Mouse (Mus musculus) cerebellum, postnatal 36 days (tissue): ENCODE data around the gene Pdxp.
"Not testable (repeated sequence)": the region's sequence is repeated elsewhere in the genome, so short reads cannot be mapped to it uniquely, and the experiment has no call there.

Source experiments
- DNase-seq, 2 experiments: peaks; one replicate each; pipeline ENCODE4 v3.0.0; 2021 to 2022; ENCODE audit warnings: mixed read lengths in 2 of 2

Gene Pdxp

GRCm38 (mm10) chr15:78913632-78914090, at the start of gene Pdxp:
Gene Pdxp (plus strand): TSS chr15:78913919.
- peak; percentile 97 to 98 for DNase-seq

DNA sequence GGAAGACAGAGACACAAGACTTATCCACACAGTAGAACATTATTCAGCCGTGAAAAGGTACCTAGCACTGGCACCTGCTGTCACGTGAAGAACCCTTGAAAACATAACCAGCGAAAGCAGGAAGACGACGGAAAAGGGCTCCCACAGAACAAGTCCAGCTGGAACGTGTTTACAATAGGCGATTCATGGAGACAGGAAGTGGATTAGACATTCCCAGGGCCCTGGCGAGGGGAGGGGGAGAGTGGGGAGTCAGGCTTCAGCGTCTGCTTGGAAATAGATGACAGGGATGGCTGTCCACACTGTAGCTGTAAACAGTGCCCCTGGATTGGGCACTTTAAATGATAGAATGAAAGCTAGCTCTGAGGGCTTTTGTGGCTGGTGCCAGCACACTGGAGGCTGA, 45.3 kb upstream of the Pdxp start:
- no peak for DNase-seq

GRCm38 (mm10) chr15:78868826-78869233, 44.9 kb upstream of the Pdxp start:
- no peak for DNase-seq

DNA sequence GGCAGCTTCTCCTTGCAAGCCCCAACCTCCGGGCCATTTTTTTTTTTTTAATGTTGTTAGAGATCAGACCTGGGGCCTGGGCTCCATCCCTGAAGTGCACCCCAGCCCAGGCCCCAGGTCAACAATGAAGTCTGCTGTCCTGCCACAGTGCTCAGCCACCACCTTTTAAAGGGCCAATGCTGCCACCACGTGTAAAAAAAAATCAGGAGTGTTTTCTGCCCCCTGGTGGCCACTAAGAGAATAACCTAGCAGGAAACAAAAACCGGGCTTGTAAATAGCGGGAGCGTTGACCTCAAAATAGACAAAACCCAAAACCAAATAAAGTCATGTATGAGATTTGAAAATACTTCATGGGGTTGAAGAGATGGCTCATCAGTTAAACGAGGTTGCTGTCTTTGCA, 43.9 kb upstream of the Pdxp start:
- DNase-seq: peak; percentile 57 to 65

GRCm38 (mm10) chr15:78872021-78872608, 41.6 kb upstream of the Pdxp start:
- DNase-seq: no peak

DNA sequence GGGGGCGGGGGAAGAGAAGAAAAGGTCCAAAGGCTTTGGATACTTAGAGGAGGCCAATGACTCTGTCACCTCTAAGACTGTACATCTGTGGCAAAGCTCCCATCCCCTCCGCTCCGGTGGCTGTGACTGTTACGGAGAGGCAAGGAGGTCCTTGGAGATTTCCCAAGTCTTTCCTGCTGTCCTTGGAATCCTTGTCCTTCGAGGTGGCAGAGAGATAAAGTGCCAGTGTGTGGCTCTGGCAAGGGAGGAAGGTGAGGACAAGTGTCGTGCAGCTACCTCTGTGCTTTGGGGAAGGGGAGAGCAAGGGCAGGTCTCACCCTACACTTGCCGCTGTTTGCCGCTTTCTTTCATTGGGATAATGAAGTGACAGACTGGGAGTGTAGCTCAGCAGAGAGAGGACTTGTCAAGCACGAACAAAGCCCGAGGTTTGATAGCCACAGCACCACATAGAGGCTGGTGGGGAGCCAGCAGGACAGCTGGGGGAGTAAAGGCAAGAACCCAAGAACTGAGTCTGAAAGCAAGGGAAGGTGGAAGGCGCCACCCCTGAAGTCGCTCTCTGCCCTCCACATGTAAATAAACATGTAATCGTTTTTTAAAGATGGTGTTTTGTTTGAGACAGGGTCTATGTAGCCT, 39.8 kb upstream of the Pdxp start:
- DNase-seq: no peak

DNA sequence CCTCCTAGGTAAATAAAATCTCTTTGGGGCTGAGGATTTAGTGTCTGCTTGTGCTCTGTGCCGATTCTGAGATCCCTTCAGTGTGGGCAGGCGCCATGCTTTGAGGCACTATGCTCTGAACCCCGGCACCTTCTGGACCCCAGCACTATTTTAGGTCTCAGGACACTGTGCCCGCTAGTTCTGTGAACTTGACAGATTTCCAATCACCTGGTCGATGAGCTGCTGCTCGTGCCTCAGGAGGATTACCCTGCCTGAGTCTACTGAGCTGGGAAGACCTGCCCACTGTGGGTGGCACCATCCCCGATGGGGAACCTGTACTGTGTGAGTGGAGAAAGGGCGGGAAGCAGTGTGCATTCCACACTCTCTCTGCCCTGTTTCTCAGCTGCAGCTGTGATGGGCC, 38.7 kb upstream of the Pdxp start:
- DNase-seq: no peak

DNA sequence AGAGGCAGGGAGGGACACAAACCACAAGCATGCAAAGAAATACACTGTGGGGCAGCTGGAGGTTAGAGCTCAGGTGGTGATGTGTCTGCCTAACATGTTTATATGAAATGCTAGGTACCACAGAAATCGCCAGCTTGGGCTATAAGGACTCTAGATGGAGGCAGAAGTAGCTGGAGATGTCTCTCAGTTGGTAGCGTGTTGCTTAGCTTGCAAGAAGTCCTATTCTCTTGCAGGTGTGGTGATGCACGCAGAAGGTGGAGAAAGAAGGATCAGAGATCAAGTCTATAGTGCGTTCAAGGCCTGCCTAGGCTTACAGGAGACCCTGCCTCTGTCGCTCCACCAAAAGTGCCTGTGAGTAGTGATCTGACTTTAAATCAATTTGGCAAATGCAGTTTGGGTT, 38.2 kb upstream of the Pdxp start:
- no peak for DNase-seq

DNA sequence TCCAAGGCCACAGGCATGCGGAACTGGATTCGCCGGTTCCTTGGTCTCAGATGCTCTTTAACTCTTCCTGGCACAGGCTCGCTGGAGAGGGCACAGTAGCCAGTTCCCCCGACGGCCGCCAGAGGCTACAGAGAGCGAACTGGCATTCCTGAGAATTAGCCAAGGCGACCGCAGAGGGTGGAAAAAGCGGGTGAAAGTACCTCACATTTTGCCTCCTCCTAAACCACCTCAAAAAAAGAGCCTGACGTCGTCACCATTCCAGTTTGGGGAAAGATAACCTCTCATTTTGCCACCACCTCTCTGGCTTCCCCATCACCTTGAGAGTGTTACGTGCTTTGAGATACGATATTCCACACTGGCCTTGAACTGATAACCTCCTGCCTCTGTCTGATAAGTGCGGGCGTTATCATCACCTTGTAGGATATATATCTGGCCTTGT, 37.4 kb upstream of the Pdxp start:
- DNase-seq: peak; percentile 83 to 84

DNA sequence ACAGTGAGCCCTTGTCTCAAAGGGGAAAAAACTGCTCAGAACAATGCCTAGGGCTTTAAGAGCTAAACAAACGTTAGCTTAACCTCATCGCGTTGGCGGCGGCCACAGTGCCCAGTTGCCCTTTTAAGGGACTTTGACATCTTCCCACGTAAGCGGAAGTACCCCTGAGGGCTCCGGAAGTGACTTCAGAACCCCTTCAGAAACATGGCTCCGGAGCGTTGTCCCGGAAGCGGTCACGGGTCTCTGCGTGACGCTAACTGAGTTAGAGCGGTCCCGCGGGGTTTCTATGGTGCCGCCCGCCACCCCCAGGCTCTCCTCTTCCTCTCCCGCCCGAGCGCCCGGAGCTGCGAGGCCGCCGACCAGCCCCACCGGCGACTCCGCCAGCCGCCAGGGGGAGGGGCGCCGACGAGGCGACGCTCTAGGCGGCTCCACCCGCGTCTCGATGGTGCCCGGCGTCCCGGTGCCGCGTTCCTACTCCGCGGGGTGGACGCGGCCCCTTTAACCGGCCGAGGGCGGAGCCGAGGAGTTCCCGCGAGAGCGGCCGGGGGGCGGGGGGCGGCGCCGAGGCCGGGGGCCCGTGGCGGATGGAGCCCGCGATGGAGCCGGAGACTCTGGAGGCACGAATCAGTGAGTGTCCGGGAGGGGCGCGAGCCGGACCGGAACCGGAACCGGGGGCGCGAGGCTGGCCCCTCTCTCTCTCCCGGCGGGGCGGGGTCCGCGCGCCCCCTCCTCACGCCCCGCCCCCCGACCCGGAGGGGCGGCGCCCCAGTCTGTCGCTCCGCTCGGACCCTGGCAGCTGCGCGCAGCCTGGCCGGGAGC, 36.5 kb upstream of the Pdxp start, which contains the start of gene Gga1:
TSS of gene Gga1 (plus strand) at position 200 of the 819 bp plus-strand sequence.
- peak; percentile 90 to 95 for DNase-seq

GRCm38 (mm10) chr15:78877810-78878390, 35.8 kb upstream of the Pdxp start:
- DNase-seq: peak in 1 of 2 experiments; percentile 34

DNA sequence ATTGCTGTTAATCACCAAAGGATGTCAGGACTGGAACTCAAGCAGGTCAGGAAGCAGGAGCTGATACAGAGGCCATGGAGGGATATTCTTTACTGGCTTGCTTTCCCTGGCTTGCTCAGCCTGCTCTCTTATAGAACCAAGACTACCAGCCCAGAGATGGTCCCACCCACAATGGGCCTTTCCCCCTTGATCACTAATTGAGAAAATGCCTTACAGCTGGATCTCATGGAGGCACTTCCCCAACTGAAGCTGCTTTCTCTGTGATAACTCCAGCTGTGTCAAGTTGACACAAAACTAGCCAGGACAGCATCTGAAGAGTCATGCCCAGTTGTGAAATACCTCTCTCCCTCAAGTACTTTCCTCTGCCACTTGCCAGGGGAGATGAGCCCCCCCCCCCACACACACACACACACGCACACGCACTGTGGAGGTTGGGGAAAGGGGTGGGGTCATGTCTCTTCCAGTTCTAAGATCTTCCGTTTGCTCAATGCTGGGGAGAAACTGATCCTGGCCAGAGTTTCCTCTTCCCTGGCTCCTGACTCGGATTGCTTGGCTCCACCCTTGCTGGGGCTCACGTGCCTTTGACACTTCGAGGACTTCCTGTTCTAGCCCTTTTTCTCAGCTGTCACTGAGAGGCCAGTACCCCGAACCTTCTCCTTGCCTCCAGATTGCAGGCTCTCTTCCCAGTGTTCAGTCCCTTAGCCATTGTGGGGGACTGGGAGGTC, 34.8 kb upstream of the Pdxp start:
- not testable (repeated sequence) for DNase-seq

DNA sequence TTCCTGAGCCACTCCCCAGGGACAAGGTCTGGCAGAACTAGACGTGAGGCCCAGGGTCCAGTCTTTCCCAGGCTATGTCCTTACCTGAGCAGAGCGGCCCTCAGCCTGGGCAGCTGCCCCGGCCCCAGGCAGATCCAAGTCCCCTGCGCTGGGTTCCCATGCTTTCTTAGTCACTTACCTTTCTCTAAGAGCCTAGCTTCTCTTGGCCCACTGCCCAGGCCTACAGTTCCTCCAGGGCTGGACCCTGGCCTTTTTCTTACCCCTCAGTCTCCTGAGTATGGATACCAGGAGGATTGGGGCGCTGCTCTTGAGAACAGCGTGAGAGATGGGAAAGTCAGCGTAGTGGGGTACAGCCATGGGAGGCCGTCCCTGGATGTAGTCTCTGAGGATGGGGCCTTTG, 33.3 kb upstream of the Pdxp start:
- DNase-seq: no peak

- DNase-seq: no peak
Measured at GRCm38 (mm10) chr15:78881828-78882227, 31.9 kb upstream of the Pdxp start.

GRCm38 (mm10) chr15:78889401-78889853, 24.3 kb upstream of the Pdxp start:
- no peak for DNase-seq

- no peak for DNase-seq
Measured at GRCm38 (mm10) chr15:78892440-78892839, 21.3 kb upstream of the Pdxp start.

GRCm38 (mm10) chr15:78894726-78895125, 19.0 kb upstream of the Pdxp start:
- no peak for DNase-seq

DNA sequence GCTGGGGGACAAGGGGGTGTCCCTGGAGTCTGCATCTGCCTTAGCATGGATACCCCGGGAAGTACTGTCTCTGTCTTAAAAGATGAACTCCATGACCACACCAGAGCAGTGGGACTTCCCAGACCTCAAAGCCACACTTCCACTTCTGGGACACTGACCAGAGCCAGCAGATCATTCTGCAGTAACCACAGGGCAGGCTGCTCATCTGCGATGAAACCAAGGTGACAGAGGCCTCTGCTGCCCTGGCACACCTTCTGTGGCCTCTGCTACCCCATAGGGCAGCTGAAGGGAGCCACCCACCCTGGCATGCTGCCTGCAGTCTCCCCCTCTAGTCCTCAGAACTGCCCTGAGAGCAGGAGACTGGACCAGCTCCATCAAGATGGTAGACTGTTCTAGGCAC, 18.0 kb upstream of the Pdxp start:
- DNase-seq: no peak

DNA sequence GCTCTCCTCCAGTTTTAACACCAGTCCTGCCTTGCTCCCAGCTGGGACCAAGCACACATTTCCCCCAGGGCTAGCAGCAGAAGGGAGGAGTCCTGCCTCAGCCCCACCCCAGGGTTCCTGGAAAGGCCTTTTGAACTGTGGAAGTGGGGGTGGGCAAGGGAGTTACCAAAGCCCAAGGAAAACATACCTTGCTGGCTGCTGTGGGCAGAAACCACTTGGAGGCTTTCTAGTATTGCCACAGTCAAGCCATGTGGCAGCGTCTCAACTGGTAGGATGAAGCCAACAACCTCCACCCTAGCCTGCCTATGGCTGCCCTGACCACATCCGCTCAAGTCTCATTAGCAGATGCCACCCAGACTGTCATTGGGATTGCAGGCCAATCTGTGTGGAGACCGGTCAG, 17.6 kb upstream of the Pdxp start:
- no peak for DNase-seq

DNA sequence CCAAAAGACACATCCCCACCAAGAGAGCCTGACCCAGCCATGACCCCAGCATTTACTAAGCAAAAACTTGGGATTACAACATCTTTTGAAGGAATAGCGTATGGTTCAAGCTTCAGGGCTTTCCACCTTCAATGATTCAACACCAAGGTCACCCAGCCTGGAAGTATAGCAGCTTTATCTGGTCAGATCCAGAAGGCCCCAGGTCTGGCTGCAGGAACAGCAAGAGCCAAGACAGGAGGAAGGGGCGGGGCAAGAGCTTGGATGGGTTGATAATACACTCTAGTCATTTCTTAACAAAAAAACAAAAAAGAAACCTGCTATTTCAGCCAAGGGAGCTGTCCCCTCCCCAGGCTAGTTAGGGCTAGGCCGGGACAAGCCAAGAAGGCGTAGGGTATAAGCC, 16.2 kb upstream of the Pdxp start:
- no peak for DNase-seq

- no peak for DNase-seq
Measured at GRCm38 (mm10) chr15:78898507-78899001, 15.2 kb upstream of the Pdxp start.

DNA sequence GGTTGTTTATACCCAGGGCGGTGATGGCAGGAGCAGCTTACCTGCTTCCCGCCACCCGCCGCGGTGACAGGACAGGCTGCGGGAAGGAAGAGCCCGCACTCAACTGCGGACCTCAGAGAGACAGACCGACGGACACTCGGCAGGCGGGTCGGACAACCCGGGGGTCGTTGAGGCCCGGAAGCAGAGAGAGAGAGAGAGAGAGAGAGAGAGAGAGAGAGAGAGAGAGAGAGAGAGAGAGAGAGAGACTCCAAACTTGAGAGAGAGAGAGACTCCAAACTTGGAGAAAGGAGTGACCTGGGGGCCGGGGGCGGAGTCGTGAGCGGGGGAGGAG, 14.3 kb upstream of the Pdxp start, which contains the start of gene Gm49510:
TSS of gene Gm49510 (plus strand) at position 259 of the 331 bp plus-strand sequence.
- DNase-seq: no peak
